Mouse (Mus musculus) adrenal gland, postnatal 36 days (tissue): Measurements from ENCODE around the gene Alox12. TPM values are rescaled to one million over a fixed set of nuclear protein-coding genes. Genes with fewer than 3 reads are reported as not detected.

Experiments used
- DNase-seq, 2 experiments: peaks; one replicate each; pipeline ENCODE4 v3.0.0; 2021; ENCODE audit warnings: mixed read lengths in 1 of 2
- total RNA-seq, 2 experiments: library from RNA; stranded (reverse); gene quantifications; 2 replicates each; pipeline ENCODE4 v1.2.3; 2021

The Alox12 gene
- total RNA-seq, 2 experiments from 2014 or later = 1.2 to 1.8 TPM

GRCm38 (mm10) chr11:70239541-70240279 is 15.4 kb downstream of the Alox12 start, which contains the start of the genes Gm21988 and Rnasek:
Gm21988 (minus strand) TSS chr11:70239830.
Rnasek (minus strand) TSS chr11:70239842.
- DNase-seq = peak; percentile 76 to 80

GRCm38 (mm10) chr11:70238591-70239440 is 16.3 kb downstream of the Alox12 start:
- peak in 1 of 2 experiments; percentile 22 for DNase-seq

DNA sequence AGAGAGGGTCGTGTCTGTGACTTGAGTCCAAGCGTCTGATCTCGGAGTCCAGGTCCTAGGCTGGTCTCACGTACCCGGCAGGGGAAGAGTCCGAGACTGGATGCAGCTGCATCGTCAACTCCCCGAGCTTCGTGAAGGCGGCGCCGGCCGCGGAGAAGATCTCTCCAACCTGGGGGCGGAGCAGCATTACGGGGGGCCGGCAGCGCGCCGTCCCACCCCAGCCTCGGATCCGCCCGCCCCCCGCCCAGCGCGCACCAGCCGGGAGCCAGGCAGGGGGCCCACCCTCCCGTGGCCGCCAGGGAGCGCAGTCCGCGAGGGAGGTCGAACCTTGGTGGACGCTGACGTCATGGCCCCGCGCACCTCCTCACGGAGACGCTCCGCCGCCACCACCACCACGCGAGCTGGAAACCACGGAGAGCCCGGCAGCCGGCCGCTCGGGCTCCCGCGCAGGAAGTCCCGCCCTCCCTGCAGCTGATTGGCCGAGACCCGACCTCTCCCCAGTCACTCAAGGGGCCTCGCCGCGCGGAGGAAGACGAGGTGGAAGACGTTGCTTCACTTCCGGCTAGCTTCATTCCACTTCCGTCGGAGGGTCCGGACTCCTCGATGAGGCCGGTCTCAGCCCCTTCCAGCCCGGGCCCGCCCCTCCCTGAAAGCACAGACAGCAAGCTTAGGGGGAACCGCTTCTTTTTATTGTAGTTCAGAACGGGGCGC is 17.5 kb downstream of the Alox12 start, which contains the start of gene 0610010K14Rik:
0610010K14Rik (minus strand) TSS at position 458 of the 711 bp plus-strand sequence.
- DNase-seq = peak; percentile 98 to 99

DNA sequence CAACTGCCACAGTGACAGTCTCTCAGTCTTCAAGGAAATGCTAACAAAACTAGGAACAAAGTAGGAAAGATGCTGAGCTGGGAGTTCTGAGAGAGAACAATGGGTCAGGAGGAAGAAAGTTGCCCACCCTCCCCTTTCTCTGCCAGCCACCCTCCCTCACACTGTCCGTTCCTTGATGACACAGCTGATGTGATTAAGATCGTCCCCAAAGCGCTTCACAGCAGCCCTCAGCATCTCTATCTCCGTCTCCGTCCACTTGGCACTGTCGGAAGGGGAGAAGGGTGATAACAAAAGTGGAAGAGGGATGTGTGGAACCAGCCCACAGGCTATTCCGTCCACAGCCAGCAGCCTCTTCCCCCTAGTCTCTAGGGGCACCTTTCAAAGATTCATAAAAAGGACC is 18.4 kb downstream of the Alox12 start:
- no peak for DNase-seq

DNA sequence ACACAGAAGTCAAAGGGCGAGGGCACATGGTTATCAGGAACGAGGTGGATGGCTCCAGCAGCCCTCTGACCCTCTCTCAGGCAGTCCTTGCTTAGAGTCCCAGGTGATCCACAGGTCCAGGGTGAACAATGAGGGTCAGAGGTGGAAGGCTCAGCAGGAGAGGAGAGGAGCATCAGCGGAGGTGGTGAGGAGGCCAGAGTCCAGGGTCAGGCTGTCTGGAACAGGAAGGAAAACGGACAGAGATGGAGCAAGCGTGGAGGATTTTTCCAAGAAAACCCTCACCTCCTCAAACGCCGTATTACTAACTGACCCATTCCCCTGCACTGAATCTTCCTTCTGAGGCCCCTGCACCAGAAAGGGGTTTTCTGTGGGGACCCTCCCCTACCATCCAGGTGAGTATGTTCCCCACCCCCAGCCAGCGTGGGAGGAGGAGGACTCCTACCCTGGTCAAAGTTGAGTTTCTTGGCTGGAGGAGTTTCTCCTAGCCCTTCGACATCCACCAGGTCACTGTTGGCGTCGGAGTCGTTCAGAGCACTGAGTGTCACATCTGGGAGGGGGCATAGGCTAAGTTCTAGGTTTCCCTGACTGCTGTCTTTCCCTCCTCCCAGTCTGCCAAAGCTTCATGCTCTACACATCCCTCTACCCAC is 19.8 kb downstream of the Alox12 start:
- DNase-seq = no peak

GRCm38 (mm10) chr11:70234497-70234896 is 20.7 kb downstream of the Alox12 start:
- no peak for DNase-seq

DNA sequence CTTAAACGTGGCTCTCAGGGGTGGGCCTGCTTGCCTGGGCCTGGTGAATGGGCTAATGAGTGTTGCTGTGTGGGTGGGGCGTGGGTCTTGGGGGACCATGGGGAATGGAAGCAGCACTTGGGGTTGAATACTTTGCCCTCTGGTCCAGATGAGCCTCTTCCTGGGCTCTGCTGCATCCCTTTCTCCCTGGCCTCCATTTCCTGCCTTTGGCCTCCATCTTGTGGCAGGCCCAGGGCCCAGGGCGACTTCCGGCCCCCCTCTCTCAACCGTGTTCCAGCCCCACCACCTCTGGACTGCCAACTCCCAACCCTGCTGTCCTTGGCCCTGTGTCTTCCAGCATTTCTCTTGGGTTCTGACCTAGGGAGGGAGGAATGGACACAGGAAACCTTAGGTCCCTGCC is 21.1 kb downstream of the Alox12 start:
- no peak for DNase-seq

- DNase-seq = no peak
These were observed 22.1 kb downstream of the Alox12 start for GRCm38 (mm10) chr11:70233016-70233415.

GRCm38 (mm10) chr11:70232546-70232945 is 22.6 kb downstream of the Alox12 start:
- peak; percentile 27 to 62 for DNase-seq

GRCm38 (mm10) chr11:70230239-70230727 is 24.9 kb downstream of the Alox12 start:
- DNase-seq = peak; percentile 86 to 89

DNA sequence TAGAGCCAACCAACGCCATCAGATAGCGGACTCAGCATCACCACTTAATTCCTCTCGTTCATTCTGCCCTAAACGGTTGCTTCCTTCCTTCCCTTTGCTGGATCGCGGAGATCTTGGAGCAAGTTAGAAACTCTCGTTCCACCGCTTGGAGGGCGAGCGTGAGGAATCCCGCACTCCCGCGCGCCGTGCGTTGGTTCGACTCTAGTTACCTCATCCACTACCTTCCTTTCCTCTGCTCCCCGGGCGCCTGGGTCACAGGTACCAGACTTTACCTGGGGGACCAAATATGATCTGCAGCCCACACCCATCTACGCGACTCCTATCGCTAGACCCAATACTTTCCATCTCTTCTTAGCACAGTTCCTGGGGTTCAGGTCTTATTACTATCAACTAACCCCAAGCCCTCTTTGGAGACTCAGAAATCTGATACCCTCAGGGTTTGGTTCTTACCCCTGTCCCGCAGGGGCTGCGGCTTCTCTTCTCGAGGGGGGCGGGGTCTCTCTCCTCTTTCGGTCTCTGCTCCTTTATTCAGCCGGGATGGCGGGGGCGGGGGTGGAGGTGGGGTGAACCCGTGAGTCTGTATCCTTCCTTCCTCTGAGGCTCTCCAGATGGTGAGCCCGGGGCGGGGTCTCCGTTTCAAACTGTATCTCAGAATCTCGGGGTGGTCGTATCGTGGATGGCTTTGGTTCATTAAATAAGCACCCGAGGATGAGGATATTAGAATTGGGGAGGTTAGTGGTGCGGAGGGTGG is 25.7 kb downstream of the Alox12 start, which contains the start of gene Bcl6b:
Bcl6b (minus strand) TSS at position 539 of the 751 bp plus-strand sequence.
- peak; percentile 34 to 68 for DNase-seq

DNA sequence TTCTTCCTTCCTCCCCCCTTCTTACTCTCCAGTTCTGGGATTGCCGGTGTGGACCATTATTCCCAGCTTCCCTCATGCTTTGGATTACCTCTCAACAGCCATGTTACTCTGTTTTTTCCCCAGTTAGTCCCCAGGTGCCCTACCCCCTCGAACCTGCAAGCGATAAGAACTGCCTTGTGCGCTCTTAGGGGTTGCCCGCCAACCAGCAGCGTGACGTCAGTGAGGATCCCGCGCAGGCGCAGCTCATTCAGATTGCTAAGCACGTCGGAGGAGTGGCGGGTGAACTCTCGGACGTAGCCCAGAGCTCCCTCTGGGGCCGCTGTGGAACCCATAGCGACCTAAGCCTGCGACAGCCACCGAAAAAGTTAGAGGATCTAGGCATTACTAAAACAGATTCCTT is 26.3 kb downstream of the Alox12 start:
- peak; percentile 92 to 93 for DNase-seq

DNA sequence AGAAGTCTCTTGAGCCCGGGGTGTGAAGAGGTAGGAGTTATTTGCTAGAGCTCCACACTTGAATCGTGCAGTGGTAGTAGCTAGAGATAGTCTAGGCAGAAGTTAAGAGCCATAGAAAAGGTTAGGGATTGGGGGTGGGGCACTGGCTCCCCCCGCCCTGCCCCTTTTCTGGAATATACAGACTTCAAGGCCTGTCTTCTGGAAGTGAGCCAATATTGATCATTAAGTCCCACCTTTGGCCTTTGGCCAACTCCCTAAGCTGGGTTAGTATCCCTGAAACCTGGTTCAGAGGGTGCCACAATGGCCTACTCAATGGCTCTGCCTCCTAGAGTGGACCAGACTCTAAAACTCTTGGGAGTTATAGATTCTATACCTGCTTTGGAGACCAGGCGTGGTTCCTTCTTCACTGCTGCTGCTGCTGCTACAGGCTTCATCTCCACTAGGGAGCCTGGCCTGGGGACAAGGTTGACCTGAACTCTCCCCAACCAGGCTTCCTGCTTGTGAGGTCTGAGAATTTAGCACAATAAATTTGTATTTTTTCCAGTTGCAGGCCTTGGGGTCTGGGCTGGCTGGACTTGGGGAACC is 27.4 kb downstream of the Alox12 start:
- DNase-seq = no peak

DNA sequence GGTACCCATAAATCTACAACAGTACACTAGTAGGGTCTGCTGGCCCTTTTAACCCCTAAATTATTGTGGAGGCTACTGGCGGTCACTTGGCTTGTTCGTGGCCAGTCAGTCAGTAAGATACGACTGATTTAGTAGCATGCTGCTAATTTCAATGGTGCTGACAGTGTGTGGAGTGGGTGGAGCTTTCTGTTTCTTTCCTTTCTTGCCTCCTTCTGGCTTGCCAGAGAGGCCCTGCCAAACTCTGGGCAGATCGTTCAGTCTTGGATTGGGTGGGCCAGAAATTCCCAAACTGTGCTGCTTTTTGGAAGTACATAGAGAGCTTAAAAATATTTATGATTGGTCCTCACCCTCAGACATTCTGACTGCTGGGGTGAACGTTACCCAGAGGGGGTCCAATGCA is 28.0 kb downstream of the Alox12 start:
- no peak for DNase-seq

GRCm38 (mm10) chr11:70226602-70226890 is 28.6 kb downstream of the Alox12 start:
- no peak for DNase-seq

- no peak for DNase-seq
These were observed 29.2 kb downstream of the Alox12 start for GRCm38 (mm10) chr11:70225798-70226601.

GRCm38 (mm10) chr11:70223724-70224123 is 31.4 kb downstream of the Alox12 start:
- peak in 1 of 2 experiments; percentile 52 for DNase-seq

DNA sequence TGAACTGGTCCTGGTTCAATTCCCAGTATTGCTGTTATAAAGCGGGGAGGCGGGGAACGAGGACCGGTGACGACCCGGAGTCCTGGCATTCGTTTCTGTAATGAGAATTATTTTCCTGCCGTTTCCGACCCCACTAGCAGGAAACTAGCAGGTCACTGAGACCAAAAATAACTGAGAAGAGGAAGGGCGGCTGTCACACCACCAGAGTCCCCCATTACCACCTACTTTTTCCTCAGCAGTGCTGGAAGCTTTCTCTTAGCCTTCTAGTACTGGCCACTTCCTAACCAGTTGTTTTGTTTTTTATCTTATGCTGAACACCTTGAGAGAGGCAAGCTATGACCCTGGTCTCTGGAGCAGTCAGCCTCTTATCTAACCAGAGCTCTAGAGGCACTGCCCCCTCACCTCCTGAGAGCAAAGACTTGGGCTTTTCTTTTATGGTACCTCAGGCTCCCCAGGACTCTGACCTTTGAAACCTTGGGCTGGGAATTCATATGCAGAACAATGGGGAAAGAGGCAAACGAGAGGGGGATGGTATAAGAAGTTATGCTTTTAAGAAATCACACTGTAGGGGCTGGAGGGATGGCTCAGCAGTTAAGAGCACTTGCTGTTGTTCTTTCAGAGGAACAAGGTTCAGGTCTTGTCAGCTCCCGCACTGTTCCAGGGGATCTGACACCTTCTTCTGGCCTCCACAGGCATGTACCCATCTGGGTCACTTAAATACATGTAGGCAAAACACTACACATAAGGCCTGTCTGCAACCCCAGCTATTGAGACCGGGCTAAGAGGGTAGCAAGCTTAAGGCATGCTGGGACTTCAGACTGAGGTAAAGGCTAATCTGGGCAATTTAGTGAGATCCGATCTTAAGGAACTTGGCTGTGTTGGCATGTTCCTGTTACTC is 33.3 kb downstream of the Alox12 start:
- DNase-seq = peak in 1 of 2 experiments; percentile 43
